Mouse (Mus musculus): ENCODE results near the gene Usf3.

Usf3 gene

DNA sequence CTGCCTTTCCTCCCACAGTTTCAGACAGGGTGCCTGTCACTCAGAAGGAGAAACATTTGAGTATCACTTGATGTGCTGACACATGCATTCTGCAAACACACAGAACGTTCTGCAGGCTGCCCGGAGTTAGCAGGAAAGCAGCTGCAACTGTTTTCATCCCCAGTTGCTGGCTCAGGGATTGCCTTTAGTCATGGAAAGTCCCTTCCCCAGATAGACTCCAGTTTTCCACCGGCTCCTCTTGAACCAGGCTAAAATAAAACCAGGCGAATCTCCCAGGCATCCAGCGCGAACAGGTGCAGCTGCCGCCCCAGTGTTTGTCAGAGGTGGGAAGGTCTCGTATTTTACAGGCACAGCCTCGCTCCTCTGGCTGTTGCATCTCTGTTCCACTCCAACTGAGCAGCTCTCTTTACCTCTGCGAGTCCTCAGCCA is 65.8 kb downstream of the Usf3 start:
- DNase-seq (ENCODE audit: low spot score): no peak

DNA sequence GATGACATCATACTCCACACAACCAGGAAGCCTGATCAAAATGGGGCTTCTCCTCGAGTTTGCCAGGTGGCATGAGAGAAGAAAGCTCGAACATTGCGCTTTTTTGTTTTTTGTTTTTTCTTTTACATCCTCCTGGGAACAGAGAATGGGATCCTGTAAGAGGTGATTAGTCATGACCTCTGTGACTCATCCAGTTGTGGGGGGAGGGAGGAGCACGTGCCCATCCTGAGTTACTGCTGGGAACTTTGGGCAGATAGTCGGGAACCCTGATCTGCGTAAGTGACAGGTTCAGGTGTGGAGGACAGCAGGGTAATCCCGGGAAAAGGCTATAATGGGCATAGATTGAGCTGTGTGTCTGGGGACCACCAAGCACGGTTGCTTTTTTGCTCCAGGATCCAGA is 67.4 kb downstream of the Usf3 start:
- no peak for DNase-seq (ENCODE audit: low spot score)

DNA sequence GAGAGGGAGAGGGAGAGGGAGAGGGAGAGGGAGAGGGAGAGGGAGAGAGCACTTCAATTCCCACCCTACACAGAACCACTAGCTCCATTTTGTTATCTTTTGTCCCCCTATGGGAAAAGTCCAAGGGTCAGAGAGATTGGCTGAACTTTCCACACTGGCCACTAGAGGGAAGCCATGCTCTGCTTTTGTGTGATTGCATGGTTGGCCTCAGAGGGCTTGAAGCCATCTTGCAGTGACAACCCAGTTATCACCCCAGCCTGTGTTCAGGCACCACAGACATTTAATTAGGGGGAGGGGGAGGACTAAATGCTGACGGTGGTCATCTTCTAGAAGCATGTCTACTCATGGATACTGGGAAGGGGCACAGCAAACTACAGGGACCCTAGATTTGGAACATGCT is 69.6 kb downstream of the Usf3 start:
- DNase-seq (ENCODE audit: low spot score): peak; percentile 42

DNA sequence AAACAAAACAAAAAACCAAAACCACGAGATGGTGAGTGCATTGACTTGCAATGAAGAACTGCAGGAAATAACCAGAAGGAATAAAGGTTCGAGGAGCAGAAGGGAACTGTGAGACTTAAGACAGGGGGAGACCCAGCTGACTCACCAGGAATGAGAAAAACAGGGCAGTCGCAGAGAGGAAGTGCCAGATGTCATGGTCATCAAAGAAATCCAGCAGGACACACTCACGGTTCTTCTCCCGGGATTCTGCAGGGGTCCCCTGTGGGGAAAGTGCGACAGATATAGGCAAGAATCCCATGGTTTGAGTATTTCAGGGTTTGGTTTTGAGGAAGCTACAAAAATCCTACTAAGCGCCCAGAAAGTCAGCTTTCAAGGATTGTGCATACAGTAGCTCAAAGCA is 70.3 kb downstream of the Usf3 start:
- DNase-seq (ENCODE audit: low spot score): no peak

DNA sequence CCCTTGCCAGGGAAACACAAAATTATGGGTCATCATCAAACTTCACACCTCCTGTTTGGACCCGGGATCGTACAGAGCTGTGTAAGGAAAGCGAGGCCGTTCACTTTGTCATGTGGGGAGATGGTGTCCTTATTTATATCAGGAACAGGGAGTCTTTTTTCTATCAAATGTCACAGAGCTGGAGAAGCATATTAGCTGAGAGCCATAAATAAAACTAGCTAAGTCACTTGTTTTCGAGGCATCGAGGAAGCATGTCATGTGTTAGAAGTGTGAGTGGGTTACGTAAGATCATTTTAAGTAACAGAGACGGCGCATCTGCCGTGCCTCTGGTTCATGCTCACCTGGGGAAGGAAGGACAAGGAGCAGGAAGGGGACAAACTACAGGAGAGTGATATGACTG is 76.9 kb downstream of the Usf3 start:
- no peak for DNase-seq (ENCODE audit: low spot score)

DNA sequence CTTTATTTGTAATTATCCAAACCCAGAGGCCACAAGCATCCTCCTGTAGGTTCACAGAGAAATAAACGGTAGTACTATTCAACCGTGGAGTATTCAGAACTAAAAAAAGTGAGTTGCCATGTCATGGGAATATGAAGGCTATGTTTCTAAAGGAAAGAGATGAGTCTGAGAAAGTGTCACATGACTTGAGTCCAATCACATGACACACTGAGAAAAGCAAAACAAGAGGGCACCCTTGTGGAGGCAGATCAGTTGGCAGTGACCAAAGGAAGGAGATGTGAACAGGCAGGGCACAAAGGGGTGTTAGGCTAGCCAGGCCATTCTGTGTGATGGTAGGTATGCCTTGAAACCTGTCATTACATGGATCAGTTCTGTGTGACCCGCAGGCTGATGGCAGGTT is 79.7 kb downstream of the Usf3 start:
- no peak for DNase-seq (ENCODE audit: low spot score)

DNA sequence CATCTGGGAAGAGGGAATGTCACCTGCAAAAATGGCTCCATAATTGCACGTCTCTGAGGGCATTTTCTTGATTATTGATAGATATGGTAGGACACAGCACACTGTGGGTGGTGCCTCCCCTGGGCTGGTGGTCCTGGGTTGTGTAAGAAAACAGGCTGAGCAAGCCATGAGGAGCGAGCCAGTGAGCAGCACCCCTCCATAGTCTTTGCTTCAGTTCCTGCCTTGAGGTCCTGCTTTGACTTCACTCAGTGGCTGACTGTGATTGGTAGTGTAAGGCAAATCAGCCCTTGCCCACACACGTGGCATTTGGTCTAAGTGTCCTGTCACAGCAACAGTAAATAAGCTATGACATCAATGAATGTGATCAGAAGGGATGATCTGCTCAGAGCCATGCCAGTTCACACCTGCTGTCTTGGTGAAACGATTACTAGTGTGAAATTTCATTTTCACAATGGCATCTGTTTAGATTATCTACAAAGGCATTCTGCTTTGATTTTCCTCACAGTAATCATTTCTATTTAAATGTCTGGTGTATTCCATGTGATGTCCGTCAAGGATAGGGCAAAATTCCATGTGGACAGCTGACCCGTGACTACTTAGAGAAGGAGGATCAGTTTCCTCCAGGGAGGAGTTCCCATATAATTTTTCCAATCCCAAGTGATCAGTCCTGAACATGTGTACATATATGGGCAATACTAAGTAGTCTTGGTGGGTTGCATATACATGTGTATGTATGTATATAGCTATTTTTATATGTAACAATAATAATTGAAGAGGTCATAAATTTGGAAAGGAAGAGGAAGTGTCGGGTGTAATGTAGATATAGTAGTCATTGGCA is 81.0 kb downstream of the Usf3 start:
- no peak for DNase-seq (ENCODE audit: low spot score)

DNA sequence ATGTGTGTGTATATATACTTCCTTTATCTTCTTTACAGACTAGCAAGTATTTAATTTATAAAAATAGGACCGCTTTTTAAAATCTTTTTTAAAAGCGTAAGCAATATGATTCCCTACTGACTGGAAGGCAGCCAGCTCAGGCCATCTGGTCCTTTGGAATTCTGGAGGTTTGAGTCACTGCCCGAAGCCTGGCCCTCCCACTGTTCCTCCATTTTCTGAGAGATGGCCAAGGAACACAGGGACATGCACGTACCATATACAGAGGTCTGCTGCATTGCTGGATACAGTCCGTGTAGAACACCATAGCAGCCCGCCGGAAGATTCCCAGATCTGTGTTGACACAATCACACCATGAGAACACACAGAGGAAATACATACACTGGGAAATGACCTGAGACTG is 81.7 kb downstream of the Usf3 start:
- no peak for DNase-seq (ENCODE audit: low spot score)

DNA sequence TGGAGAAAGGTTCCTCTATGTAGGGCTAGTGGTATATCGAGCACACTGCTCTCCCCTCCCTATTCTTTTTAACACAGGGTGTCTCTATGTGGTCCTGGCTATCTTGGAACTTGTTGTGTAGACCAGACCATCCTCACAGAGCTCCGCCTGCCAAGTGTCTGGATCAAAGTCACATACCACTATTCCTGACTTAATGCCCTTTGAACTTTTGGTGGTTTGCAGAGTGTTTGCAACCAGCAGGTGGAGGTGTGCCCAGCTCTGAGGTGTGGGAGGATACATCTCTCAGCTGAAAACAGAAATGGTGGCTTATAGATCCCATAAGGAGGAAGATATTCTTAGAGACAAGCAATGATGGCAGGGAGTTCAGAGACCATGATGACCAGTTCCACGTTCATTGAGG is 84.4 kb downstream of the Usf3 start:
- DNase-seq (ENCODE audit: low spot score): no peak

DNA sequence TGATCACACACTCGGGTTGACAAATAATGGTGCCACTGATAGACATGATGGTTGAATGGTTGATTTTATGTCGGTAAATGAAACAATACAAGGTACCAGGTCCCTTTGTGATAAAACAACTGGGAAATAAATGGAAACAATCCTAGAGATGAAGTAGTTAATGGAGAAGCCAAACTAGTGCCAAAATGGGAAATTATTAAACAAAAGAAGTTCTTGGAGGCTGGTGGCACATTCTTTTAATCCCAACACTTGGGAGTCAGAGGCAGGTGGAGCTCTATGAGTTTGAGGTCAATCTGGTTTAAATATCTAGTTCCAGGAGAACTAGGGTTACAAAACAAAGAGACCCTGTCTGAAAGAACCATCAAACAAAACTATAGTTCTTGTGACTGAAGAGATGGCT is 91.9 kb downstream of the Usf3 start:
- DNase-seq (ENCODE audit: low spot score): no peak

DNA sequence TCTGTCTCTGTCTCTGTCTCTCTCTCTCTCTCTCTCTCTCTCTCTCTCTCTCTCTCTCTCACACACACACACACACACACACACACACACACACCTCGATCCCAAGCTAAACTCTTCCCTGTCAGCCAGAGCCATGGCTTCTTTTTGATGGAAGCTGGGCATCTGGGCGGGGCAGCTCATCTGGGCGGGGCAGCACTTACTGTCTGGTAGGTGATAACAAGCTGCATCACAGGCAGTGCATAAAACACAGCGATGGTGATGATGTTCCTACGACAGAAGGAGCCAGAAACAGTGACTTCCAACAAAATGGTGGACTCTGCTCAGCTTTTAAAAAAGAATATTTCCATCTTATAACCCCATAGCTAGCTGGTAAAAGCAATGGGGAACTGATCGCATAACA is 92.5 kb downstream of the Usf3 start:
- no peak for DNase-seq (ENCODE audit: low spot score)

DNA sequence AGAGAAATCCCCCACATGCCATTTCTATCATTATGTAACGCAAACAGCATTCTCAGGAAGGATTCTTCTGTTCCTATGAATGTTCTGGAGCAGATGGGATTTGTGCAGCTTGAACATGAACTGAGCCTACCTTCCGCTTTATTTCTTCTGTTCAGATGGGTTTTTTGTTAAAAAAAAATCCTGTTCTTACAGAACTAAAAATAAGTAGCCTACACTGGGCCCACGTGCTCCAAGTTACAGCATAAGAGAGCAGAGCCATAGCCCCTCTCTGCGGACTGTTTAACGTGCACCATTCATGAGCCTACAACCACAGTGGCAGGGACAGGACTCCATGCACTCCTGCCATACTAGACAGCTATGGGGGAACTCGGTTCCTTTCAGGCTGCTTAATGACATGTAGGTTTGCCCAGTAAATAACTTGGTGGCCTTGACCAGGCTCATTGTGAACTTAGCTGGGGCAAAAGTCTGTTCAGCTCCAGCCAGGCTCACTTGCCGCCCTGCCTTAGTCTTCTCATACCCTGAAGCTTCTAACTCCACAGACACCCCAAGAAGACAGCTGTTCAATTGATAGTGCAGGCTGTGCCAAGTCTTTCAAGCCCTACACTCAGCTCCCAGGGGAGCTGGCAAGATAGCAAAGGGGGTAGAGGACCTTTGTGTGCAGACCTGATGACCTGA is 95.6 kb downstream of the Usf3 start:
- no peak for DNase-seq (ENCODE audit: low spot score)

DNA sequence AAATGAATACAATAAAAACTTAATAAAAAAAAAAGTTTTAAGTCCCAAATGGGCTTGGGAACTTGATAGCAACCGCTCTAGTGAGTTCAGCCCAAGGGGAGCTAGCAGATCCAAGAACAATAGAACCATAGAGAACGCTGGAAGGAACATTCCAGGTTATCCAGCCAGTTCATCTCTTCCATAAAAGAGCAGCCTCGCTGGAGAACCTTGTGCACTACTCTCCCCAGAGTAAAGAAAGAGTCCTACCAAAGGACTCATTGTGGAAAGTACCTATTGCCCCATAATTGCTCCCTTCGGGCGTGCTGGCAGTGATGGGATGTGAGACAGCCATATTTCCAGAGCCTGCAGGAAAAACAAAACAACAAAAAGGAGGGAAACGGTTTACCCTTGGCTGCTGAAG is 96.5 kb downstream of the Usf3 start:
- DNase-seq (ENCODE audit: low spot score): no peak

DNA sequence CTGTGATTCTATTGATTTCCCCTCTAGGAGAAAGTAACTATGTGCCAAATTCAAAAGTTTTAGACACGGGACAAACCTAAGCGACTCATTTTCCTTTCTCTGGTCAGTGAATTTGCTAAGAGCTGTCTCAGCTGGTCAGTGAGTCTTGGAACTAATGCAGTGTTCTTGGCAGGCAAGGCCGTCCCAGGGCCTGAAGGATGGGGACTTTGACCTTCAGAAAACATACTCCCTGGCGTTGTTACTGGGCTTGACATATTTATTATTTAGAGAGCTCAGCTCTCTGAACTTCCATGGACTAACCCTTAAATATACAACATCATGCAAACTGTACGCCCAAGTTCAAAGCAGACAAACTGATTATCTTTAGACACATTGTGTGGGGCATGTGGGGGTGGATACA is 97.6 kb downstream of the Usf3 start:
- DNase-seq (ENCODE audit: low spot score): no peak

DNA sequence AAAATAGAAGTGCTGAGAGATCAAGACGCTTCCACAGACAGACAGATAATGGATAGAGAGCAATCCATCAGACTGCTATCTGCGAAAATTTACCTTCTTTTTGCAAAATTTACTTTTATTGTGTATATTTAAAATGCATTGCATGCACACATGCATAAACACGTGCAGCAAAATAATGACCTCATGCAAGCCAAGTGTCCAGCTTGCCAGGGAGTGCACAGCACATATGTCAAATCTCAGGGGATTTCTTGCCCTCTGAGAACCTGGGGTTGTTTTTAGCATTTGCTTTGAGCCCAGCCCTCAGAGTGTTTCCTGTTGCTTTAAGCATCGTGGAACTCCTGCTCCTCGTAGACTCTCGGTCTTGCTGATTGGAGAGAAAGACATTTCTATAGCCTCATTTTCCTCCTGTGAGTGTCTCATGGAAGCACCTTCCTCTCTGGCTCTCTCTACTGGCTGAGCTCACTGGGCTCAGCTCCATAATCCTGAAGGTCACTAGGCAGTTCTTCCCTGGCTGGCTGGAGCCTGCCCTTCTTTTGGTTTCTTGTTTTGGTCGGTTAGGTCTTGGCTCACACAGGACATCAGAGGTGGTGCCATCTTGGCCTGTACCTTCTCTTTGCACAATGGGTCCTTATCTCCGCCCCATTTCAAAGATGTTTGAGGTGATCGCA is 98.5 kb downstream of the Usf3 start:
- no peak for DNase-seq (ENCODE audit: low spot score)
